Mouse (Mus musculus) forebrain, embryonic 13.5 days (tissue): ENCODE measurements at regions not wholly inside any gene's neighbourhood (a gene's known extent, or its start where the extent isn't known, plus 50 kb on each side); places are given as distances from the start of the nearest gene placed in this dataset.

ENCODE experiments used
- ATAC-seq: fragments of 200-750 bp; cut with Nextera tagmentation; 2 replicates; pipeline ENCODE4 v1.8.0; 2017
- H3K27ac ChIP-seq: fragments of 300-500 bp; sonication (generic); 2 replicates; pipeline ENCODE4 v1.5.1; 2015; ENCODE audit warnings: inconsistent platforms, mild to moderate bottlenecking, moderate library complexity
- H3K27me3 ChIP-seq: fragments of 300-500 bp; sonication (generic); 2 replicates; pipeline ENCODE4 v1.6.1; 2015; ENCODE audit warnings: mild to moderate bottlenecking, inconsistent platforms
- H3K36me3 ChIP-seq: fragments of 300-500 bp; sonication (generic); 2 replicates; pipeline ENCODE4 v1.6.1; 2015; ENCODE audit warnings: mild to moderate bottlenecking, inconsistent platforms; ENCODE audit not compliant: poor library complexity, severe bottlenecking
- H3K4me1 ChIP-seq: fragments of 300-500 bp; sonication (generic); 2 replicates; pipeline ENCODE4 v1.6.1; 2015; ENCODE audit warnings: inconsistent platforms
- H3K4me2 ChIP-seq: fragments of 300-500 bp; sonication (generic); 2 replicates; pipeline ENCODE4 v1.6.1; 2015; ENCODE audit warnings: inconsistent platforms, mild to moderate bottlenecking, moderate library complexity
- H3K4me3 ChIP-seq: fragments of 300-500 bp; sonication (generic); 2 replicates; pipeline ENCODE4 v1.5.1; 2015; ENCODE audit warnings: mild to moderate bottlenecking, inconsistent platforms
- H3K9ac ChIP-seq: fragments of 300-500 bp; sonication (generic); 2 replicates; pipeline ENCODE4 v1.6.1; 2015; ENCODE audit warnings: mild to moderate bottlenecking, inconsistent platforms
- H3K9me3 ChIP-seq: fragments of 300-500 bp; sonication (generic); replicated peaks from 2 replicates; pipeline ENCODE4 v1.6.1; 2016; ENCODE audit warnings: inconsistent platforms
- WGBS: fragments of 180-500 bp; shearing (Covaris S2); methylation state at CpG from one replicate; pipeline ENCODE4 v1.1.7; 2015; 5-methylcytosine and 5-hydroxymethylcytosine counted together

- ATAC-seq: no peak
- no peaks in the 10 kb centered on the region for H3K27me3 ChIP-seq
- H3K27ac ChIP-seq: no peak overlapping the region
- H3K4me1 ChIP-seq: no peaks in the 10 kb centered on the region
- H3K4me2 ChIP-seq: no peak overlapping the region
- no peak overlapping the region for H3K9ac ChIP-seq
- H3K36me3 ChIP-seq: no peaks in the 10 kb centered on the region
- no peaks in the 10 kb centered on the region for H3K9me3 ChIP-seq
- H3K4me3 ChIP-seq: no peak overlapping the region
These were observed 825.7 kb downstream of the Rfpl4b start for GRCm38 (mm10) chr10:37995691-37996445.

GRCm38 (mm10) chr10:37988297-37989263, 833.0 kb downstream of the Rfpl4b start:
- Histone ChIP-seq H3K4me3 (no peak overlapping the region), H3K9me3 (no peaks in the 10 kb centered on the region), H3K9ac (no peak overlapping the region), H3K27ac (no peak overlapping the region), H3K4me2 (no peak overlapping the region), H3K27me3 (no peaks in the 10 kb centered on the region), H3K4me1 (peaks cover 17% of the 10 kb centered on the region; the same call in 1 of the 2 replicates), H3K36me3 (no peaks in the 10 kb centered on the region)
- ATAC-seq: 0 out of 2 replicates have a peak, but pooled peaks have one; percentile 61
- WGBS: 51% methylated on average over 11 of the region's 11 CpGs

- Histone ChIP-seq H3K27me3 (no peaks in the 10 kb centered on the region), H3K4me1 (no peaks in the 10 kb centered on the region), H3K27ac (no peak overlapping the region), H3K4me2 (no peak overlapping the region), H3K36me3 (no peaks in the 10 kb centered on the region), H3K4me3 (no peak overlapping the region), H3K9ac (no peak overlapping the region), H3K9me3 (no peaks in the 10 kb centered on the region)
- ATAC-seq: no peak
- 74% methylated on average over 3 of the region's 3 CpGs for WGBS
These were observed 840.3 kb upstream of the Marcks start for GRCm38 (mm10) chr10:37978899-37979539.

GRCm38 (mm10) chr10:37960051-37960450, 821.3 kb upstream of the Marcks start:
- no peaks in the 10 kb centered on the region for H3K27me3 ChIP-seq
- H3K4me1 ChIP-seq: no peaks in the 10 kb centered on the region
- no peaks in the 10 kb centered on the region for H3K36me3 ChIP-seq
- no peak for ATAC-seq
- H3K4me2 ChIP-seq: no peak overlapping the region
- no peak overlapping the region for H3K4me3 ChIP-seq
- no peak overlapping the region for H3K9ac ChIP-seq
- no peaks in the 10 kb centered on the region for H3K9me3 ChIP-seq
- no peak overlapping the region for H3K27ac ChIP-seq

GRCm38 (mm10) chr10:37914780-37915179, 776.1 kb upstream of the Marcks start:
- no peaks in the 10 kb centered on the region for H3K36me3 ChIP-seq

GRCm38 (mm10) chr10:37911669-37912068, 772.9 kb upstream of the Marcks start:
- no peak for ATAC-seq
- no peak overlapping the region for H3K9ac ChIP-seq
- H3K27ac ChIP-seq: no peak overlapping the region
- H3K4me3 ChIP-seq: no peak overlapping the region
- no peaks in the 10 kb centered on the region for H3K27me3 ChIP-seq
- no peak overlapping the region for H3K4me2 ChIP-seq
- H3K4me1 ChIP-seq: no peaks in the 10 kb centered on the region
- H3K9me3 ChIP-seq: no peaks in the 10 kb centered on the region
- H3K36me3 ChIP-seq: no peaks in the 10 kb centered on the region

More at GRCm38 (mm10) chr10:37914780-37915179, 776.1 kb upstream of the Marcks start:
- WGBS: 90% methylated on average over 2 of the region's 2 CpGs
- H3K4me3 ChIP-seq: no peak overlapping the region
- H3K4me2 ChIP-seq: no peak overlapping the region
- H3K27me3 ChIP-seq: no peaks in the 10 kb centered on the region
- no peak overlapping the region for H3K27ac ChIP-seq
- H3K4me1 ChIP-seq: no peaks in the 10 kb centered on the region
- ATAC-seq: no peak
- no peak overlapping the region for H3K9ac ChIP-seq
- no peaks in the 10 kb centered on the region for H3K9me3 ChIP-seq

GRCm38 (mm10) chr10:37908276-37908675, 769.6 kb upstream of the Marcks start:
- Histone ChIP-seq H3K27ac (no peak overlapping the region), H3K27me3 (no peaks in the 10 kb centered on the region), H3K4me2 (no peak overlapping the region), H3K4me1 (no peaks in the 10 kb centered on the region), H3K36me3 (no peaks in the 10 kb centered on the region), H3K9me3 (no peaks in the 10 kb centered on the region), H3K9ac (no peak overlapping the region), H3K4me3 (no peak overlapping the region)
- whole genome bisulfite sequencing: 77% methylated on average over 2 of the region's 2 CpGs
- ATAC-seq: no peak

- no peak overlapping the region for H3K27ac ChIP-seq
- no peaks in the 10 kb centered on the region for H3K9me3 ChIP-seq
- no peaks in the 10 kb centered on the region for H3K36me3 ChIP-seq
- peak; percentile 81 for ATAC-seq
- H3K27me3 ChIP-seq: no peaks in the 10 kb centered on the region
- H3K9ac ChIP-seq: no peak overlapping the region
- WGBS: 69% methylated on average over 1 of the region's 1 CpGs
- no peaks in the 10 kb centered on the region for H3K4me1 ChIP-seq
- no peak overlapping the region for H3K4me2 ChIP-seq
- H3K4me3 ChIP-seq: no peak overlapping the region
These were observed 769.0 kb upstream of the Marcks start for GRCm38 (mm10) chr10:37907731-37908130.

- H3K9me3 ChIP-seq: no peaks in the 10 kb centered on the region
- H3K4me1 ChIP-seq: no peaks in the 10 kb centered on the region
- H3K36me3 ChIP-seq: no peaks in the 10 kb centered on the region
- H3K4me3 ChIP-seq: no peak overlapping the region
- ATAC-seq: no peak
- H3K4me2 ChIP-seq: no peak overlapping the region
- H3K27ac ChIP-seq: no peak overlapping the region
- no peak overlapping the region for H3K9ac ChIP-seq
- H3K27me3 ChIP-seq: no peaks in the 10 kb centered on the region
- 87% methylated on average over 1 of the region's 1 CpGs for WGBS
These were observed 749.2 kb upstream of the Marcks start for GRCm38 (mm10) chr10:37887961-37888360.

- WGBS: 84% methylated on average over 5 of the region's 5 CpGs
- no peak for ATAC-seq
- no peak overlapping the region for H3K27ac ChIP-seq
- H3K4me3 ChIP-seq: no peak overlapping the region
- no peaks in the 10 kb centered on the region for H3K4me1 ChIP-seq
- no peaks in the 10 kb centered on the region for H3K9me3 ChIP-seq
- no peaks in the 10 kb centered on the region for H3K36me3 ChIP-seq
- H3K4me2 ChIP-seq: no peak overlapping the region
- H3K9ac ChIP-seq: no peak overlapping the region
- H3K27me3 ChIP-seq: no peaks in the 10 kb centered on the region
These were observed 742.1 kb upstream of the Marcks start for GRCm38 (mm10) chr10:37880841-37881240.

GRCm38 (mm10) chr10:37873925-37874324, 735.2 kb upstream of the Marcks start:
- H3K27ac ChIP-seq: no peak overlapping the region
- 93% methylated on average over 2 of the region's 2 CpGs for WGBS
- no peaks in the 10 kb centered on the region for H3K36me3 ChIP-seq
- no peak overlapping the region for H3K4me2 ChIP-seq
- no peaks in the 10 kb centered on the region for H3K4me1 ChIP-seq
- no peaks in the 10 kb centered on the region for H3K27me3 ChIP-seq
- no peak overlapping the region for H3K9ac ChIP-seq
- no peak for ATAC-seq
- H3K4me3 ChIP-seq: no peak overlapping the region
- no peaks in the 10 kb centered on the region for H3K9me3 ChIP-seq

- no peaks in the 10 kb centered on the region for H3K36me3 ChIP-seq
- 48% methylated on average over 4 of the region's 4 CpGs for WGBS
- no peaks in the 10 kb centered on the region for H3K4me1 ChIP-seq
These were observed 722.3 kb upstream of the Marcks start for GRCm38 (mm10) chr10:37861001-37861400.

More at GRCm38 (mm10) chr10:37861001-37861400, 722.3 kb upstream of the Marcks start:
- Histone ChIP-seq H3K9ac (no peak overlapping the region), H3K9me3 (no peaks in the 10 kb centered on the region), H3K27me3 (no peaks in the 10 kb centered on the region), H3K4me3 (no peak overlapping the region), H3K4me2 (no peak overlapping the region), H3K27ac (no peak overlapping the region)
- ATAC-seq: no peak
